Mouse (Mus musculus) embryonic facial prominence, embryonic 14.5 days (tissue): Measurements from ENCODE around the gene Pla2r1. TPM values are rescaled to one million over a fixed set of nuclear protein-coding genes. Genes with fewer than 3 reads are reported as not detected.

Experiments used
- ATAC-seq: fragments of 200-750 bp; cut with Nextera tagmentation; 2 replicates; pipeline ENCODE4 v1.8.0; 2017; ENCODE audit warnings: low read depth, moderate number of reproducible peaks, moderate TSS enrichment
- DNase-seq: peaks from one replicate; pipeline ENCODE4 v3.0.0-alpha.2; 2015; ENCODE audit warnings: low spot score
- H3K27ac ChIP-seq: fragments of 300-500 bp; sonication (generic); replicated peaks from 2 replicates; pipeline ENCODE4 v1.5.1; 2014; ENCODE audit warnings: low read depth, mild to moderate bottlenecking, low read length, moderate library complexity
- H3K27me3 ChIP-seq: fragments of 300-500 bp; sonication (generic); replicated peaks from 2 replicates; pipeline ENCODE4 v1.6.1; 2014; ENCODE audit warnings: low read length; ENCODE audit not compliant: control insufficient read depth, insufficient read depth
- H3K36me3 ChIP-seq: fragments of 300-500 bp; sonication (generic); 2 replicates; pipeline ENCODE4 v1.6.1; 2014; ENCODE audit warnings: low read length, mixed read lengths; ENCODE audit not compliant: control insufficient read depth, insufficient read depth
- H3K4me1 ChIP-seq: fragments of 300-500 bp; sonication (generic); 2 replicates; pipeline ENCODE4 v1.6.1; 2014; ENCODE audit warnings: antibody characterized with exemption, low read length; ENCODE audit not compliant: control insufficient read depth, insufficient read depth
- H3K4me2 ChIP-seq: fragments of 300-500 bp; sonication (generic); 2 replicates; pipeline ENCODE4 v1.6.1; 2014; ENCODE audit warnings: low read depth, mild to moderate bottlenecking, low read length, moderate library complexity, mixed read lengths
- H3K4me3 ChIP-seq: fragments of 300-500 bp; sonication (generic); 2 replicates; pipeline ENCODE4 v1.5.1; 2014; ENCODE audit warnings: low read depth, mild to moderate bottlenecking, low read length
- H3K9ac ChIP-seq: fragments of 300-500 bp; sonication (generic); 2 replicates; pipeline ENCODE4 v1.6.1; 2014; ENCODE audit warnings: low read depth, mild to moderate bottlenecking, low read length, moderate library complexity, mixed read lengths
- H3K9me3 ChIP-seq: fragments of 300-500 bp; sonication (generic); 2 replicates; pipeline ENCODE4 v1.6.1; 2016; ENCODE audit warnings: low read length; ENCODE audit not compliant: control insufficient read depth
- WGBS: fragments of 180-500 bp; shearing (Covaris S2); extraction: QIAGEN DNeasy Blood & Tissue Kit; methylation state at CpG from one replicate; pipeline ENCODE4 v1.1.7; 2014; 5-methylcytosine and 5-hydroxymethylcytosine counted together
- polyA plus RNA-seq: library from polyadenylated mRNA; unstranded; fragments of >200 nt; fragmentation: Nextera tagmentation; extraction: Ambion mirVana; gene quantifications from 2 replicates; pipeline ENCODE4 v1.2.1, GENCODE M21; 2014

The Pla2r1 gene
- polyA plus RNA-seq, 1 experiment from 2014 or later = 2.5 TPM

DNA sequence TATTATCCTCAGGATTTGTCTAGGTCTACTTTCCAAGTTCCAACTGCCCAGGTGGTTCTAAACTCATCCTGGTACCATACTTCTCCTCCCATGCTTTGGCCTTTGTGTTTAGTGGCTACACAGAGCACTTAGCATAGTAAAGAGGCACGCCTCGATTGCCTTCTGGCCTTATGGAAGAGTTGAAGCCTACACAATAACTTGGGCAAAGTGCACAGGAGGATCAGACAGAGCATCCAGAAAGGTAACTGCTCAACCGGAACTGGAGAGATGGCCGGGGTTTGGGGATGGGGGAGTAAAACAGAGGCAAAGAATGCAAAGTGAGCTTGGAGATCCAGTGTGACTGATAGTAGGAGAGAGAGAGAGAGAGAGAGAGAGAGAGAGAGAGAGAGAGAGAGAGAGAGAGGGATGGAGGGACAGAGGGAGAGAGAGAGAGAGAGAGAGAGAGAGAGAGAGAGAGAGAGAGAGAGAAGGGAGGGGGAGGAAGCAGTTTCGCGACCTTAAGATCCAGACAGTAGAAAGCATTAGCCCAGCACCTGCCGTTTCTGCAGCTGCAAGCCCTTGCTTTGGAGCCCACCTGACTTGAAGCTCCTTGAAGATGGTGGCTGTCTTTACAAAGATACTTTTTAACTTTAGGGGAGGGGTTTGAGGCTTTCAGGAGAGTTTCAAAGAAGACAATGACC lies 168.9 kb downstream of the Pla2r1 start:
- peaks cover 10% of the 10 kb centered on the region for H3K4me1 ChIP-seq
- DNase-seq (no peak), ATAC-seq (no peak)
- 38% methylated on average over 7 of the region's 7 CpGs for WGBS
- H3K4me3 ChIP-seq = no peak overlapping the region
- no peaks in the 10 kb centered on the region for H3K36me3 ChIP-seq
- H3K9me3 ChIP-seq = no peaks in the 10 kb centered on the region
- no peak overlapping the region for H3K27ac ChIP-seq
- H3K27me3 ChIP-seq = no peaks in the 10 kb centered on the region
- no peak overlapping the region for H3K9ac ChIP-seq
- H3K4me2 ChIP-seq = no peak overlapping the region

DNA sequence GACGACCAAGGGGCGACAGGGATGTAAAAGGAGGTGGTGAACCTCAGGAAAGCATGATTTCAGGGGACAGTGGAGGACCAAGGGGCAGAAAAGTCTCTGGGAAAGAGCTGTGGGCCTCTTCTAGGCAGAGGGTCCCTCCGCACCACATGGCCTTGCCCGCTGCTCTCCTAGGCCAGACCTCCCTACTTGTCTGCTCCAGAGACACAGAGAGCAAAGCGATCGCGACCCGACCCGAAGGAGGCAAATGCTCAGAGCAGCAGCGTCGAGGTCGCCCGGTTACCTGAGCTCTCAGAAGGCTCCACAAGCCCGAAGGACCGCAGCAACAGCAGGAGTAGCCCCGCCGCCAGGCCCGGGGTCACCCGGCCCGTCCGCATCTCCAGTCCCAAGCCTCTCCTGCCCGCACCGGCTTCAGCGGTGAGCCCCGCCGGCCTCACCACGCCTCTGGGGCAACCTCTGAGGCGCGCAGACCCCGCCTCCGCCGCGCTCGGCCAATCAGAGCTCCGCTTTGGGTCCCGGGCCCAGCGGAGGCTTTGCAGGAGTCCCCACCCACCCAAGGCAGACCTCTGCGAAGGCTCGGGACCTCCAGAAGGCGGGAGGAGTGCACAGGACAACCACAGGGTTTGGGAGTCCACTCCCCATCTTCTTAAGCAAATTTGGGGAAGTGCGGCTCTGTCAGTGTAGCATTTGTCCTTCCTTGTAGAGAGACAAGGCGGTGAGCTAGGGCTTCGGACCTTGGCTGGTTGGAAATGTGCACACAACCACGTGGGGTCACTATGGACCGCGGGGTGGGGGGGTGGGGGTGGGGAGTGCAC lies 170.0 kb downstream of the Pla2r1 start, which contains the start of gene Ly75:
Gene Ly75, minus strand, starts transcription at position 446 of the 812 bp plus-strand sequence.
- DNase-seq = peak; percentile 92
- Histone ChIP-seq H3K9me3 (no peaks in the 10 kb centered on the region), H3K9ac (peak within 1 kb of the TSS; percentile 67), H3K4me1 (peaks cover 10% of the 10 kb centered on the region), H3K4me2 (peak within 1 kb of the TSS; percentile 92), H3K27me3 (no peaks in the 10 kb centered on the region), H3K4me3 (peak within 1 kb of the TSS; percentile 62), H3K36me3 (no peaks in the 10 kb centered on the region), H3K27ac (no peak within 1 kb of the TSS)
- ATAC-seq = peak; percentile 99
- WGBS = 2% methylated on average over 19 of the region's 46 CpGs

DNA sequence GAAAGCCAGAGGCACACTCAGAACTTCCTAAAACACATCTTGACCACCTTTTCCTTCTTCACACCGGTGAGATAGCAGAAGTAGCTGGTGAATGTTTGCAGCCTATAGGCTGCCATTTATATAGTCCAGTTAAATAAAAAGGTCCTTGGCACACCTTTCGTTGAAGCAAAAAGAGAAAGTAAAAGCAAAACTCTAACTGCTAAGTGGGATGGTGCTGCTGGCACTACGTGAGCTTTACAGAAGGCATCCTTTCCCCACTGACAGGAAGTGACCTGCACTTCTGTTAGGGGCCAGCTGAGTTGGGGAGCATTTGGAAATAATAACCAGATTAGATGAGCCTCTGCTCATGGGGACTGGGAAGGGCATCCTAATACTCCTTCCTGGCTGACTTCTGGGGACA lies 170.8 kb downstream of the Pla2r1 start:
- Histone ChIP-seq H3K27me3 (no peaks in the 10 kb centered on the region), H3K4me3 (peak overlapping the region; percentile 62), H3K4me1 (peaks cover 10% of the 10 kb centered on the region), H3K9me3 (no peaks in the 10 kb centered on the region), H3K9ac (peak overlapping the region; percentile 67; the same call in 1 of the 2 replicates), H3K27ac (no peak overlapping the region), H3K36me3 (no peaks in the 10 kb centered on the region), H3K4me2 (peak overlapping the region; percentile 92)
- ATAC-seq (no peak), DNase-seq (no peak)
- 79% methylated on average over 3 of the region's 3 CpGs for WGBS

GRCm38 (mm10) chr2:60377260-60377659 lies 175.8 kb downstream of the Pla2r1 start:
- Histone ChIP-seq H3K27me3 (no peaks in the 10 kb centered on the region), H3K9me3 (no peaks in the 10 kb centered on the region), H3K4me1 (peaks cover under 1% of the 10 kb centered on the region; the same call in 1 of the 2 replicates), H3K4me2 (no peak overlapping the region), H3K4me3 (no peak overlapping the region), H3K27ac (no peak overlapping the region), H3K9ac (no peak overlapping the region), H3K36me3 (no peaks in the 10 kb centered on the region)
- DNase-seq (no peak), ATAC-seq (no peak)
- 87% methylated on average over 5 of the region's 5 CpGs for WGBS

- Histone ChIP-seq H3K4me1 (no peaks in the 10 kb centered on the region), H3K36me3 (no peaks in the 10 kb centered on the region), H3K27ac (no peak overlapping the region), H3K27me3 (no peaks in the 10 kb centered on the region), H3K4me3 (no peak overlapping the region), H3K4me2 (no peak overlapping the region), H3K9me3 (no peaks in the 10 kb centered on the region), H3K9ac (no peak overlapping the region)
- no peak for DNase-seq
- WGBS = 92% methylated on average over 15 of the region's 15 CpGs
- ATAC-seq = no peak
Observed at GRCm38 (mm10) chr2:60375608-60376107, 177.4 kb downstream of the Pla2r1 start.

DNA sequence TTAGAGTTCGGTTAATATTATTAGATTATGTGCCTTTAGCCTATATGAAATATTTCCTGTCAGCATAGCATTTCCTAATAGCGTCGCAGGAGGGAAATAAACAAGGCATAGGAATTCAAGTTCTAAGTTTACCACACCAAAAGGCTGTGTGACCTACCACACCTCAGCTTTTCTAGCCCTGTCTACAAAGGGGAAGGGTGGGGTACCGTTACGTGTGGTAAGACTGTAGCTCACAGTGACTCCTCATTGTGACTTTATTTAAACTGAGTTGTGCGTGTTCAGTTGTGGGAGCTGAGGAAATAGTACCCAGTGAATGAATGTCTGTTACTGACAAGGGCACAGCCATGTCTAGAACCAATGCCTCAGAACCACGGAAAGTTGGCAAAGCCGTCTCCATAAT lies 178.0 kb downstream of the Pla2r1 start:
- DNase-seq = no peak
- 85% methylated on average over 8 of the region's 8 CpGs for WGBS
- Histone ChIP-seq H3K9me3 (no peaks in the 10 kb centered on the region), H3K36me3 (no peaks in the 10 kb centered on the region), H3K27ac (no peak overlapping the region), H3K4me3 (no peak overlapping the region), H3K4me1 (no peaks in the 10 kb centered on the region), H3K27me3 (no peaks in the 10 kb centered on the region), H3K9ac (no peak overlapping the region), H3K4me2 (no peak overlapping the region)
- no peak for ATAC-seq

- Histone ChIP-seq H3K9me3 (no peaks in the 10 kb centered on the region), H3K9ac (no peak overlapping the region), H3K36me3 (no peaks in the 10 kb centered on the region), H3K27ac (no peak overlapping the region), H3K4me3 (no peak overlapping the region), H3K27me3 (no peaks in the 10 kb centered on the region), H3K4me2 (no peak overlapping the region), H3K4me1 (no peaks in the 10 kb centered on the region)
- no peak for DNase-seq
- 87% methylated on average over 5 of the region's 5 CpGs for WGBS
- ATAC-seq = no peak
Observed at GRCm38 (mm10) chr2:60370188-60370587, 182.9 kb downstream of the Pla2r1 start.

- H3K4me3 ChIP-seq = no peak overlapping the region
- no peaks in the 10 kb centered on the region for H3K9me3 ChIP-seq
- no peaks in the 10 kb centered on the region for H3K36me3 ChIP-seq
- DNase-seq (no peak), ATAC-seq (no peak)
- no peak overlapping the region for H3K9ac ChIP-seq
- H3K27me3 ChIP-seq = no peaks in the 10 kb centered on the region
- H3K4me1 ChIP-seq = no peaks in the 10 kb centered on the region
- WGBS = 88% methylated on average over 4 of the region's 4 CpGs
- H3K4me2 ChIP-seq = no peak overlapping the region
- no peak overlapping the region for H3K27ac ChIP-seq
Observed at GRCm38 (mm10) chr2:60369454-60369853, 183.7 kb downstream of the Pla2r1 start.
